Mouse (Mus musculus) MEL (cell line): Measurements from ENCODE around the gene Fam219a. TPM values are rescaled to one million over a fixed set of nuclear protein-coding genes. Genes with fewer than 3 reads are reported as not detected.

Experiments used
- DNase-seq: peaks from one replicate; pipeline ENCODE4 v3.0.0; 2011; ENCODE audit warnings: low read depth, low spot score
- H3K27ac ChIP-seq: 2 replicates; pipeline ENCODE4 v1.5.1; 2012; ENCODE audit warnings: low read depth, mild to moderate bottlenecking, control low read depth, low read length, moderate library complexity; ENCODE audit not compliant: control insufficient read depth
- H3K27me3 ChIP-seq, 2 experiments: fragments of 150-350 bp in 1 of 2; sonication (generic) in 1 of 2; 2 replicates each; pipeline ENCODE4 v1.6.1; 2012; ENCODE audit warnings: low read length in 2 of 2, mild to moderate bottlenecking in 2 of 2, improper control_type of control experiment in 1 of 2, moderate library complexity in 1 of 2; ENCODE audit not compliant: insufficient read depth in 2 of 2, control insufficient read depth in 1 of 2
- H3K36me3 ChIP-seq, 2 experiments: 2 replicates each; pipeline ENCODE4 v1.6.1; 2012 to 2014; ENCODE audit warnings: low read length in 2 of 2, improper control_type of control experiment in 1 of 2, inconsistent platforms in 1 of 2, mild to moderate bottlenecking in 1 of 2; ENCODE audit not compliant: insufficient read depth in 2 of 2, control insufficient read depth in 1 of 2
- H3K4me1 ChIP-seq, 2 experiments: fragments of 150-350 bp in 1 of 2; sonication (generic) in 1 of 2; 2 replicates each; pipeline ENCODE4 v1.6.1; 2012; ENCODE audit warnings: low read length in 2 of 2, improper control_type of control experiment in 1 of 2, mild to moderate bottlenecking in 1 of 2; ENCODE audit not compliant: insufficient read depth in 2 of 2, control insufficient read depth in 1 of 2
- H3K4me3 ChIP-seq, 2 experiments: fragments of 150-350 bp in 1 of 2; sonication (generic) in 1 of 2; 2 replicates each; pipeline ENCODE4 v1.5.1; 2012; ENCODE audit warnings: low read depth in 2 of 2, low read length in 2 of 2, mild to moderate bottlenecking in 2 of 2, moderate library complexity in 2 of 2, control low read depth in 1 of 2, improper control_type of control experiment in 1 of 2; ENCODE audit not compliant: control insufficient read depth in 1 of 2, insufficient read depth in 1 of 2
- H3K79me2 ChIP-seq: 2 replicates; pipeline ENCODE4 v1.6.1; 2012; ENCODE audit warnings: mild to moderate bottlenecking, low read length, moderate library complexity; ENCODE audit not compliant: control insufficient read depth, poor library complexity, insufficient read depth
- H3K9ac ChIP-seq: 2 replicates; pipeline ENCODE4 v1.6.1; 2012; ENCODE audit warnings: low read depth, mild to moderate bottlenecking, control low read depth, low read length, moderate library complexity; ENCODE audit not compliant: control insufficient read depth, poor library complexity, severe bottlenecking
- H3K9me3 ChIP-seq: fragments of 150-350 bp; sonication (generic); replicated peaks from 2 replicates; pipeline ENCODE4 v1.6.1; 2012; ENCODE audit warnings: mild to moderate bottlenecking, low read length, improper control_type of control experiment, moderate library complexity; ENCODE audit not compliant: insufficient read depth
- BHLHE40 ChIP-seq: IDR thresholded peaks from 2 replicates; pipeline ENCODE4 v1.6.1; 2012; ENCODE audit warnings: low read depth, mild to moderate bottlenecking, inconsistent platforms, low read length, improper control_type of control experiment, borderline replicate concordance
- CTCF ChIP-seq, 3 experiments: IDR thresholded peaks in 2 of 3; conservative IDR thresholded peaks in 1 of 3; 2 replicates each; pipeline ENCODE4 v1.5.1; 2011 to 2012; ENCODE audit warnings: low read length in 3 of 3, low read depth in 2 of 3, mild to moderate bottlenecking in 2 of 3, improper control_type of control experiment in 1 of 3, inconsistent platforms in 1 of 3, mixed read lengths in 1 of 3, moderate library complexity in 1 of 3; ENCODE audit not compliant: control insufficient read depth in 1 of 3, insufficient read depth in 1 of 3, poor library complexity in 1 of 3, severe bottlenecking in 1 of 3
- ELF1 ChIP-seq: IDR thresholded peaks from 2 replicates; pipeline ENCODE4 v1.6.1; 2014; ENCODE audit warnings: low read depth, mild to moderate bottlenecking, inconsistent platforms, low read length, improper control_type of control experiment, moderate library complexity
- EP300 ChIP-seq, 2 experiments: IDR thresholded peaks; 2 replicates each; pipeline ENCODE4 v1.6.1; 2011; ENCODE audit warnings: improper control_type of control experiment in 2 of 2, low read length in 2 of 2, low read depth in 1 of 2, mild to moderate bottlenecking in 1 of 2
- GATA1 ChIP-seq: IDR thresholded peaks from 2 replicates; pipeline ENCODE4 v1.6.1; 2011; ENCODE audit warnings: low read depth, low read length, improper control_type of control experiment
- HCFC1 ChIP-seq: IDR thresholded peaks from 2 replicates; pipeline ENCODE4 v1.6.1; 2012; ENCODE audit warnings: low read depth, mild to moderate bottlenecking, inconsistent platforms, low read length, improper control_type of control experiment, moderate library complexity
- JUND ChIP-seq: IDR thresholded peaks from 2 replicates; pipeline ENCODE4 v1.6.1; 2011; ENCODE audit warnings: low read depth, mild to moderate bottlenecking, improper control_type of control experiment, low read length
- KAT2A ChIP-seq: conservative IDR thresholded peaks from 2 replicates; pipeline ENCODE4 v1.6.1; 2012; ENCODE audit warnings: low read depth, low read length, improper control_type of control experiment, inconsistent platforms
- MAX ChIP-seq: IDR thresholded peaks from 2 replicates; pipeline ENCODE4 v1.6.1; 2011; ENCODE audit warnings: low read length, improper control_type of control experiment
- MXI1 ChIP-seq: IDR thresholded peaks from 2 replicates; pipeline ENCODE4 v1.6.1; 2011; ENCODE audit warnings: mild to moderate bottlenecking, low read depth, low read length, improper control_type of control experiment
- MYB ChIP-seq: IDR thresholded peaks from 2 replicates; pipeline ENCODE4 v1.6.1; 2011; ENCODE audit warnings: mild to moderate bottlenecking, low read depth, low read length, improper control_type of control experiment
- NRF1 ChIP-seq: IDR thresholded peaks from 2 replicates; pipeline ENCODE4 v1.6.1; 2014; ENCODE audit warnings: low read depth, mild to moderate bottlenecking, inconsistent platforms, low read length, improper control_type of control experiment, moderate library complexity; ENCODE audit not compliant: poor library complexity, insufficient read depth, severe bottlenecking
- RAD21 ChIP-seq: IDR thresholded peaks from 2 replicates; pipeline ENCODE4 v1.6.1; 2011; ENCODE audit warnings: mild to moderate bottlenecking, low read depth, low read length, improper control_type of control experiment
- SIN3A ChIP-seq: IDR thresholded peaks from 2 replicates; pipeline ENCODE4 v1.6.1; 2012; ENCODE audit warnings: low read length, improper control_type of control experiment, inconsistent platforms
- SMC3 ChIP-seq: IDR thresholded peaks from 2 replicates; pipeline ENCODE4 v1.6.1; 2011; ENCODE audit warnings: low read depth, low read length, improper control_type of control experiment
- TCF12 ChIP-seq: IDR thresholded peaks from 2 replicates; pipeline ENCODE4 v1.6.1; 2014; ENCODE audit warnings: low read depth, mild to moderate bottlenecking, inconsistent platforms, low read length, improper control_type of control experiment, moderate library complexity
- USF1 ChIP-seq: IDR thresholded peaks from 2 replicates; pipeline ENCODE4 v1.6.1; 2014; ENCODE audit warnings: low read depth, mild to moderate bottlenecking, inconsistent platforms, low read length, improper control_type of control experiment, moderate library complexity
- USF2 ChIP-seq, 2 experiments: IDR thresholded peaks; 2 replicates each; pipeline ENCODE4 v1.6.1; 2011 to 2012; ENCODE audit warnings: improper control_type of control experiment in 2 of 2, low read length in 2 of 2, borderline replicate concordance in 1 of 2, inconsistent platforms in 1 of 2, low read depth in 1 of 2, mild to moderate bottlenecking in 1 of 2; ENCODE audit not compliant: insufficient read depth in 1 of 2
- ZC3H11A ChIP-seq: IDR thresholded peaks from 2 replicates; pipeline ENCODE4 v1.6.1; 2012; ENCODE audit warnings: low read depth, mild to moderate bottlenecking, inconsistent platforms, low read length, improper control_type of control experiment
- ZKSCAN1 ChIP-seq: IDR thresholded peaks from 2 replicates; pipeline ENCODE4 v1.6.1; 2012; ENCODE audit warnings: low read depth, mild to moderate bottlenecking, inconsistent platforms, low read length, improper control_type of control experiment, moderate library complexity
- ZNF384 ChIP-seq: IDR thresholded peaks from 2 replicates; pipeline ENCODE4 v1.6.1; 2012; ENCODE audit warnings: low read depth, mild to moderate bottlenecking, inconsistent platforms, low read length, improper control_type of control experiment
- polyA plus RNA-seq, 2 experiments: library from polyadenylated mRNA; stranded (reverse) in 1 of 2; unstranded in 1 of 2; fragments of >175 nt in 1 of 2; fragments of >200 nt in 1 of 2; gene quantifications; 2 replicates each; pipeline versions ENCODE4 v1.2.1 to v1.2.4; 2012; ENCODE audit warnings: low replicate concordance in 2 of 2, low read depth in 1 of 2; ENCODE audit not compliant: insufficient read length in 2 of 2, insufficient read depth in 1 of 2, missing spikeins in 1 of 2
- total RNA-seq: library from RNA; depleted of rRNA; stranded (reverse); fragments of 300-350 nt; gene quantifications from 2 replicates; pipeline ENCODE4 v1.2.3, GENCODE M21; 2012

Fam219a gene
- total and polyA plus RNA-seq, 3 experiments = 0.85 to 3.8 TPM; not detected in 1

- Histone ChIP-seq H3K27me3 (no peaks in the 10 kb centered on the region), H3K79me2 (no peaks in the 10 kb centered on the region), H3K9ac (no peak overlapping the region), H3K27ac (peak overlapping the region; percentile 83), H3K4me1 (peaks cover 4 to 34% of the 10 kb centered on the region in 2 experiments; a peak in 3 of 4 replicates), H3K9me3 (no peaks in the 10 kb centered on the region), H3K4me3 (peak overlapping the region in 1 of 2 experiments; percentile 31; a peak in 1 of 4 replicates), H3K36me3 (peaks cover 0 to 19% of the 10 kb centered on the region in 2 experiments; a peak in 2 of 4 replicates)
- 0 out of 2 replicates have a peak, but pooled peaks have one; percentile 15 for TF ChIP-seq JUND
- TF ChIP-seq EP300 (IDR thresholded peaks at IDR 0.05; ENCODE audit: low read depth in 1 of 2, low read length in 2 of 2) = peak; percentile 14 to 58; a peak in 1 of 4 replicates
- TF ChIP-seq RAD21 = peak; percentile 9
- TF ChIP-seq MYB = peak; percentile 65; the same call in 1 of the 2 replicates
- peak; percentile 67 for TF ChIP-seq GATA1
- no peak for TF ChIP-seq ZNF384
- peak; percentile 32 for TF ChIP-seq SMC3
- no peak for TF ChIP-seq SIN3A
- peak; percentile 42 to 66 (median 57) for TF ChIP-seq CTCF (IDR thresholded peaks at IDR 0.05 in 2 of 3, conservative IDR thresholded peaks at IDR 0.05 in 1 of 3; ENCODE audit: control insufficient read depth in 1 of 3, insufficient read depth in 1 of 3, low read depth in 2 of 3, low read length in 3 of 3, poor library complexity in 1 of 3, severe bottlenecking in 1 of 3)
- peak; percentile 66 for DNase-seq
Measured at GRCm38 (mm10) chr4:41505131-41505551, 64.2 kb downstream of the Fam219a start.

- Histone ChIP-seq H3K4me3 (no peak overlapping the region), H3K4me1 (peaks cover 4 to 34% of the 10 kb centered on the region in 2 experiments; a peak in 3 of 4 replicates), H3K36me3 (peaks cover 0 to 19% of the 10 kb centered on the region in 2 experiments; a peak in 2 of 4 replicates), H3K9ac (no peak overlapping the region), H3K79me2 (no peaks in the 10 kb centered on the region), H3K27me3 (no peaks in the 10 kb centered on the region), H3K27ac (peak overlapping the region; percentile 83), H3K9me3 (no peaks in the 10 kb centered on the region)
- DNase-seq = peak; percentile 63
- TF ChIP-seq HCFC1 (peak; percentile 30; the same call in 1 of the 2 replicates), ZC3H11A (no peak), CTCF (IDR thresholded peaks at IDR 0.05 in 2 of 3, conservative IDR thresholded peaks at IDR 0.05 in 1 of 3; ENCODE audit: control insufficient read depth in 1 of 3, insufficient read depth in 1 of 3, low read depth in 2 of 3, low read length in 3 of 3, poor library complexity in 1 of 3, severe bottlenecking in 1 of 3) (peak in 1 of 3 experiments; percentile 55; a peak in 3 of 6 replicates), SMC3 (0 out of 2 replicates have a peak, but pooled peaks have one; percentile 9)
Measured at GRCm38 (mm10) chr4:41504325-41504724, 65.0 kb downstream of the Fam219a start.

GRCm38 (mm10) chr4:41502986-41503412 is 66.3 kb downstream of the Fam219a start, which contains the start of gene AI464131:
Gene AI464131, minus strand, starts transcription at chr4:41503076.
- H3K9ac ChIP-seq = peak within 1 kb of the TSS; percentile 58
- H3K27me3 ChIP-seq = no peaks in the 10 kb centered on the region
- no peaks in the 10 kb centered on the region for H3K9me3 ChIP-seq
- peaks cover 4 to 34% of the 10 kb centered on the region in 2 experiments; a peak in 3 of 4 replicates for H3K4me1 ChIP-seq
- no peaks in the 10 kb centered on the region for H3K79me2 ChIP-seq
- H3K36me3 ChIP-seq = peaks cover 0 to 19% of the 10 kb centered on the region in 2 experiments; a peak in 2 of 4 replicates
- H3K4me3 ChIP-seq = peak within 1 kb of the TSS; percentile 60 to 88
- H3K27ac ChIP-seq = no peak within 1 kb of the TSS
- peak; percentile 98 for DNase-seq
- TF ChIP-seq HCFC1 = peak; percentile 97
- no peak for TF ChIP-seq BHLHE40
- TF ChIP-seq ZKSCAN1 = no peak
- no peak; the same call in 1 of the 2 replicates for TF ChIP-seq MXI1
- no peak for TF ChIP-seq EP300 (IDR thresholded peaks at IDR 0.05; ENCODE audit: low read depth in 1 of 2, low read length in 2 of 2)
- TF ChIP-seq USF1 = no peak
- no peak for TF ChIP-seq USF2 (IDR thresholded peaks at IDR 0.05; ENCODE audit: borderline replicate concordance in 1 of 2, insufficient read depth in 1 of 2, low read depth in 1 of 2, low read length in 2 of 2)
- no peak for TF ChIP-seq ZNF384
- TF ChIP-seq NRF1 = peak; percentile 54; the same call in 1 of the 2 replicates
- TF ChIP-seq KAT2A = peak; percentile 68; the same call in 1 of the 2 replicates
- no peak for TF ChIP-seq JUND
- no peak for TF ChIP-seq MAX
- no peak for TF ChIP-seq SMC3
- no peak for TF ChIP-seq TCF12
- peak; percentile 54; the same call in 1 of the 2 replicates for TF ChIP-seq SIN3A
- no peak for TF ChIP-seq CTCF (IDR thresholded peaks at IDR 0.05 in 2 of 3, conservative IDR thresholded peaks at IDR 0.05 in 1 of 3; ENCODE audit: control insufficient read depth in 1 of 3, insufficient read depth in 1 of 3, low read depth in 2 of 3, low read length in 3 of 3, poor library complexity in 1 of 3, severe bottlenecking in 1 of 3)
- TF ChIP-seq ELF1 = peak; percentile 57; the same call in 1 of the 2 replicates
